Mouse (Mus musculus): Measurements from ENCODE around the gene Sun1. TPM values are rescaled to one million over a fixed set of nuclear protein-coding genes. Genes with fewer than 3 reads are reported as not detected.

Gene Sun1
- polyA plus RNA-seq, 1 experiment, result 21.8 TPM

DNA sequence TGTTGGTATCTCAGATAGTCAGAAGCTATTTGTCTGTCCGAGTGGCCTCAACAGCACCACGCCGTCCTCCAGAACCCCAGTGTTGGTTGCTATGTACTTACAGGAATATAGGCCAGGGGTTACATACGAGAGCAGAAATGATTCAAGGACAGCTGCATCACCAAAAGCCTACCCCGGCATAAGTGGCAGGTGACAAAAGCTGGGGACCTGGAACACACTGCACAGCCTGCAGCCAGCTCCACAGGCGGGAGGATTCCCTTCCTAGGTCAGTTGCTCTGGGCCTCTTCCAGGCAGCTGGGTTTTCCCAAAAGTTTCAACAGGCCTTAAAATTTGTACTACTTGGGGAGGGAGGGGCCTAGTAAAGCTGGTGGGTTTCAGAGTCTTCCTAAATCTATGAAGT is 55.3 kb downstream of the Sun1 start:
- Histone ChIP-seq H3K4me3 (ENCODE audit: insufficient read depth, low read length) (no peak overlapping the region), H3K4me1 (ENCODE audit: control insufficient read depth, insufficient read depth, low read length) (peaks cover 34% of the 10 kb centered on the region), H3K27ac (ENCODE audit: insufficient read depth, low read depth, low read length) (no peak overlapping the region)
- TF ChIP-seq CTCF (IDR thresholded peaks at IDR 0.05; ENCODE audit: low read depth, low read length) (no peak), POLR2A (IDR thresholded peaks at IDR 0.05; ENCODE audit: borderline replicate concordance, low read depth, low read length) (no peak)

DNA sequence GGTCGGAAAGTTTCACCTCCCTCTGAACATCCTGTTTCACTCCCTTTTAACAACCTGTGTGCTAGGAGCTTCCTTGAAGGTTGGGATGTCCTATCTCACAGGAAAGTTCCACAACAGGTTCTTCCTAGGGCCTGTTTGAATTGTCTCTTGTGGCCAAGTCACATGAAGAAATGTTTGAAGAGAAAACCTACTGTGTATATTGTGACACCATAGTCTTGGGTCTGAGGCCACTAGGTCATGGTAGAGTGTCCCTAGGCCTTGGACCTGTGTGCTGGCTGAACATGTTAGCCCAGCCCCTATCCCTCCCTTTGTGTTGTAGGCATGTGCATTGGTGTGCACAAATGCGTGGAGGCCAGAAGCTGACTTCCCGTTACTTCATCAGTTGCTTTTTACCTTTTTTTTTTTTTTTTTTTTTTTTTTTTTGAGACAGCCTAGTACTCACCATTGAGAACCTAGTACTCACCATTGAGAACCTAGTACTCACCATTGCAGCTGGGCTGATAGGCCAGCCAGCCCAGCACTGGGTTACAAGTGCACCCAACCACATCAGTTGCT is 55.9 kb downstream of the Sun1 start:
- TF ChIP-seq POLR2A (IDR thresholded peaks at IDR 0.05; ENCODE audit: borderline replicate concordance, low read depth, low read length) (no peak), CTCF (IDR thresholded peaks at IDR 0.05; ENCODE audit: low read depth, low read length) (no peak)
- Histone ChIP-seq H3K27ac (ENCODE audit: insufficient read depth, low read depth, low read length) (no peak overlapping the region), H3K4me3 (ENCODE audit: insufficient read depth, low read length) (no peak overlapping the region), H3K4me1 (ENCODE audit: control insufficient read depth, insufficient read depth, low read length) (peaks cover 34% of the 10 kb centered on the region)

DNA sequence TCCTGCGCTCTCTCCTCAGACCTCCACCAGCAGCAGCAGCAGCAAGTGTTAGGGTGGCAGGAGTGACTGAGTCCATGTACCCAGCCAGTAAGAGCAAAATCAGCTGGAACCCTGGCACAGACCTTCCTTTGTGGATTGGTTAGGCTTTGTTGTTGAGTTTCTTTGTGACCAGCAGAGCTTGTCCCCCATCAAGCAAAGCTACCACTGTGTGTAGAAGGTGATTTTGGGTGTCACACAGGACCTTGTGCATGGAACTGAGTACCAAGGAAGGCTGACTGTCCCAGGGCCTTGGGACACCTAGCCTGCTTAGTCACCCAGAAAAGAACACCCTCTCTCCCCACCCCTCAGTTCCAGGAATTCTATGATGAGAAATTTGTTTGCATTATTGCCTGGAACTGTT is 56.8 kb downstream of the Sun1 start:
- Histone ChIP-seq H3K4me3 (ENCODE audit: insufficient read depth, low read length) (no peak overlapping the region), H3K27ac (ENCODE audit: insufficient read depth, low read depth, low read length) (no peak overlapping the region), H3K4me1 (ENCODE audit: control insufficient read depth, insufficient read depth, low read length) (peaks cover 30% of the 10 kb centered on the region)
- TF ChIP-seq POLR2A (IDR thresholded peaks at IDR 0.05; ENCODE audit: borderline replicate concordance, low read depth, low read length) (no peak), CTCF (IDR thresholded peaks at IDR 0.05; ENCODE audit: low read depth, low read length) (no peak)

DNA sequence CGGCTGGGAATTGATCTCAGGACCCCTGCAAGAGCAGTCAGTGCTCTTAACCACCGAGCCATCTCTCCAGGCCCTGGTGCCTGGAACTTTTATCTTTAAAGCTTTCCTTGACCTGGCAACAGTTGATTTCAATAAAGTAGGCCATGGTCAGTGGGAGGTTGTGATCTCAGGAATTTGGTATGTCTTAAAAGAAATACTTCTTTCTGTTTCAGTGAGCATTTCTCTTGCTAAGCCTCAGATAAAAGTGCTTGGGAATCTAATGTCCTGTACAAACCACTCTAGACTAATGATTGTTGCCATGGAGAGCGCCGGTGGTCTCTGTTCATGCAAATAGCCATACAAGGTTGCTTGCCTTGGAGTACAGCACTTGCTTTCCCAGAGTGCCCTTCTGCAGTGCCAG is 57.4 kb downstream of the Sun1 start:
- H3K4me1 ChIP-seq (ENCODE audit: control insufficient read depth, insufficient read depth, low read length), result peaks cover 30% of the 10 kb centered on the region
- TF ChIP-seq POLR2A (IDR thresholded peaks at IDR 0.05; ENCODE audit: borderline replicate concordance, low read depth, low read length) (no peak), CTCF (IDR thresholded peaks at IDR 0.05; ENCODE audit: low read depth, low read length) (no peak)
- H3K27ac ChIP-seq (ENCODE audit: insufficient read depth, low read depth, low read length), result no peak overlapping the region
- H3K4me3 ChIP-seq (ENCODE audit: insufficient read depth, low read length), result no peak overlapping the region

DNA sequence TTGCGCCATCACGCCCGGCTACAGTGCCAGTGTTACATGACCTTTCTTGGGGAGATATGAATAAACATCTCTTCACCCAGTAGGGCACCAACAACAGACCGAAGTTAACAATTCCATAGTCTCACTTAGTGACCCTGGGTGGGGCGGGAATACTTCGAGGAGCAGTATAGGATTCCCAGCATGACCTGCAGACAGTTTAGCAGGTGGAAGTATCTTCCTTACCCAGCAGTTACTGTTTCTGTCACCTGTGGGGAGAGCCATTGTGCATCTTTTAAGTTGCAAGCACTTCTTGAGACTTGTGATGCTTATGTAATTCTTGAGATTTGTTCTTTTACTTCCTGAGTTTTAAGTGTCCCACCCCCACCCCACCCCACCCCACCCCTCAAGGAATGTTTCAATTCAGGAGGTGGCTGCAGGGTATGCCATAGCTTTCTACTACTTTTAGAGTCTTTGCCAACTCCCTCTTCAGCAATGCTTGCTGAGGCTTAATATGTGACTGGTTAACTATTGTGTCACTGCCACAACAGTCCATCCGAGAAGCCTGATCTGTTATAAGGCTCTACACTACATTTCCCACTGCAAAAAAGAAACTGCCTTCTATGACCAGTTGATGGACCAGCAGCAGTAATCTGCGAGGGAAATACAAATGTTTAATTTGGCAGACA is 58.1 kb downstream of the Sun1 start:
- Histone ChIP-seq H3K27ac (ENCODE audit: insufficient read depth, low read depth, low read length) (no peak overlapping the region), H3K4me3 (ENCODE audit: insufficient read depth, low read length) (no peak overlapping the region), H3K4me1 (ENCODE audit: control insufficient read depth, insufficient read depth, low read length) (peaks cover 30% of the 10 kb centered on the region)
- TF ChIP-seq CTCF (IDR thresholded peaks at IDR 0.05; ENCODE audit: low read depth, low read length) (no peak), POLR2A (IDR thresholded peaks at IDR 0.05; ENCODE audit: borderline replicate concordance, low read depth, low read length) (no peak)

DNA sequence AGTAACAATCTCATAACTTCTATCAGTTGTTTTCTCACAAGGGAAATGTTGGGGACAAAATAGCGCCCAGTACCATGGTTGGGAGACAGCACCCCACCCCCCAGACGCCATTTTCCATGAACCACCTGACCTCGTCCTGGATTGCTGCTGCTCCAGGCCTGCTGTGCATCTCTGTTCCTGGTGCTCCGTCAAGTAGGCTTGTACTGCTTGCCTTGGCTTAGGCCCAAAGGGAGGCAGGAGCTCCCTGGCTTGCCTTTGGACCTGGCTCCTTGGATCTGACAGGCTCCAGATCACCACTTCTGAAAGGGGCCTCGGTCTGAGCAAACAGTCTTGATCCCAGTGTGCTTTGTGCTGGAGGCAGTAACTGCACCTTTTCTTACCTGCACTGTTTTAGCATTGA is 59.4 kb downstream of the Sun1 start:
- no peak overlapping the region for H3K4me3 ChIP-seq (ENCODE audit: insufficient read depth, low read length)
- no peak overlapping the region for H3K27ac ChIP-seq (ENCODE audit: insufficient read depth, low read depth, low read length)
- peaks cover 20% of the 10 kb centered on the region for H3K4me1 ChIP-seq (ENCODE audit: control insufficient read depth, insufficient read depth, low read length)
- no peak for TF ChIP-seq CTCF (IDR thresholded peaks at IDR 0.05; ENCODE audit: low read depth, low read length)
- no peak for TF ChIP-seq POLR2A (IDR thresholded peaks at IDR 0.05; ENCODE audit: borderline replicate concordance, low read depth, low read length)

DNA sequence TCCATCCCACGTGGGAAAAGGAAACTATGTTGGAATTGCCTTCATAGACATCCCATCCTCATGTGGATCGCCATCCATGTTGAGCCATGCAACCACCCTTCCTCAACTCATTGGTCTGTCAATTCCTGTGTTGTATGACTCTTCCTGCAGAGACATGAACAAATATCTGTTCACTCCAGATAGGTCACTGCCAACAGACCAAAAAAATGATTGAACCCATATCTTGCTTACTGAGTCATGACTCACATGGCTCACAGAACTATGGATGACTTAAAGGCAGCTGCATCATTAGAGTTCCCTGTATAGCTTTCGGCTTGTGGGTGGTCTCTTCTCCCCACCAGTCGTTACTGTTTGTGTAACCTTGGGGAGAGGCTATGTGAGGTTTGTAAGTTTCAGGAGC is 61.0 kb downstream of the Sun1 start:
- no peak overlapping the region for H3K4me3 ChIP-seq (ENCODE audit: insufficient read depth, low read length)
- H3K27ac ChIP-seq (ENCODE audit: insufficient read depth, low read depth, low read length), result no peak overlapping the region
- H3K4me1 ChIP-seq (ENCODE audit: control insufficient read depth, insufficient read depth, low read length), result peaks cover 9% of the 10 kb centered on the region
- TF ChIP-seq CTCF (IDR thresholded peaks at IDR 0.05; ENCODE audit: low read depth, low read length) (no peak), POLR2A (IDR thresholded peaks at IDR 0.05; ENCODE audit: borderline replicate concordance, low read depth, low read length) (no peak)

DNA sequence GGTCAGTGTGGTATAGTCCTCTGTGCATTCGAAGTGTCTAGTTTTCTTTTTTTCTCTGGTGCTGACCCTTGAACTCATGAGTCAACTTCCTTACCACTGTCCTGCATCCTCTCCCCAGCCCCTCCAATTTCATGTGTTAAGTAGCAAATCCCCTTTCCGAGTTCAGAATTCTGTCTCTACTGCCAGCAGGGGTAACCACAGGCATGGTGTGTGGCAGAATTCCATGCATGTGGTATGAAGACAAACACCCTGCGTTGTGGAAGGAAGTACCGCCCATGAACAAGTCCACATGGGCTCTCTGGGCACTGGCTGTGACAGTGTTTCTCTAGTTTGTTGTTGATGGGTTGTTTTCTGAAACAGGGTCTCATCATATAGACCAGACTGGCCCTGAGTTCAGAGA is 67.2 kb downstream of the Sun1 start:
- Histone ChIP-seq H3K27ac (ENCODE audit: insufficient read depth, low read depth, low read length) (no peak overlapping the region), H3K4me1 (ENCODE audit: control insufficient read depth, insufficient read depth, low read length) (no peaks in the 10 kb centered on the region), H3K4me3 (ENCODE audit: insufficient read depth, low read length) (no peak overlapping the region)
- TF ChIP-seq CTCF (IDR thresholded peaks at IDR 0.05; ENCODE audit: low read depth, low read length) (no peak), POLR2A (IDR thresholded peaks at IDR 0.05; ENCODE audit: borderline replicate concordance, low read depth, low read length) (no peak)

DNA sequence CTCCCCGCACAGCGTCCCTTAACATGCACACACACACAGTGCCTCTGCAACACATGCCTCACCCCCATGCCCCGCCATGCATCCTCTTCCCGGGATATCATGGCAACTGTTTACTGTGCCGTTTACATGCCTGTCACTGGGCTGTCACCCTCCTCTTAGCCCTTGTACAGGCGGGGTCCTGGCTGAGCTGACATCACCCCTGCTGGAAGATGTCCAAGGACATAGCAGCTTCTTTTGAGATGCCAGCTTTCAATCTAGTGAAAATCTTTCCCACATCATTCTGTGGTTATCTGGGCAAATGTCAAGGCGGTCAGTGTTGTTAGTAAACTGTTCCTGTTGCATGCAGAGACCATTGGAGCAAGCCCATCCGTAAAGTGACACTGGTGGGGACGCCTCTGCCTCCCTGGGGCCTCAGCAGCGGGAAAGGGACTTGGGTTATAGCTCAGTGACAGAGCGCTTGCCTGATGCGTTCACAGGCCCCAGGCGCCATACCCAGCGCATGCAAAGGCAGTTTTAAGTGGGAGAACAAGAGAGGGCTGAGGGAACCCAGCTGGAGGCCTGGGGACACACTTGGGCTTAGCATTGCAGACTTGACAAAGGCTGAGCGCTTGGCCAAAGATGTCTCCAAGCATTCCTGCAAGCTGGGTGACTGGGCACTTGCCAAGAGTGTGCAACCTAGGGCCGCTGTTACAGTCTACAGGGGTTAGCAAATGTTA is 70.5 kb downstream of the Sun1 start:
- TF ChIP-seq POLR2A (IDR thresholded peaks at IDR 0.05; ENCODE audit: borderline replicate concordance, low read depth, low read length) (no peak), CTCF (IDR thresholded peaks at IDR 0.05; ENCODE audit: low read depth, low read length) (no peak)
- Histone ChIP-seq H3K4me1 (ENCODE audit: control insufficient read depth, insufficient read depth, low read length) (no peaks in the 10 kb centered on the region), H3K27ac (ENCODE audit: insufficient read depth, low read depth, low read length) (no peak overlapping the region), H3K4me3 (ENCODE audit: insufficient read depth, low read length) (no peak overlapping the region)

DNA sequence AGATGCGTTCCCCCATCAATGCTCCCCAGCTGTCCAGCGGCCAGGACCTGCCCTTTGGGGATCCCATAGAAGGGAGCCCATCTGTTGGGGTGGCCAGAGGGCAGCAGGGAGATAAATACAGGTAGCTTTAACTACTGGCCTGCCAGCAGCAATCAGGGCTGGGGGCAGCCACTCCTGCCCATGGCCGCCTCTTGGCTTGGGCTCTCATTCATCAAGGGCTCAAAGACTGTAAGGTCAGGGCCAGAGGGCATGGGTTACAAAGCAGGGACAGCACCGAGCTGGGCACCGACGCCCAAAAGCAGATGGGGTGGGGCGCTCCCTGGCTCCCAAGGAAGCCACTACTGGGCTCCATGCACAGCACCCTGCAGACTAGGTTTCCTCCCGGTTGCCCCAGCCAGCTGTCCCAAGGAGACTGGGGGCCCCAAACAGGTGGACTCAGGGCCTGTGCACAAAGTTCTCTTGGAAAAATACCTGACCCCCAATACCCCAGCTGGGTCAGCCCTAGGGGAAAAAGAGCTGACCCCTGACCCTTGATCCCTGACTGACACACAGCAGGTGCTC is 71.6 kb downstream of the Sun1 start:
- TF ChIP-seq CTCF (IDR thresholded peaks at IDR 0.05; ENCODE audit: low read depth, low read length) (no peak), POLR2A (IDR thresholded peaks at IDR 0.05; ENCODE audit: borderline replicate concordance, low read depth, low read length) (no peak)
- H3K27ac ChIP-seq (ENCODE audit: insufficient read depth, low read depth, low read length), result no peak overlapping the region
- H3K4me1 ChIP-seq (ENCODE audit: control insufficient read depth, insufficient read depth, low read length), result no peaks in the 10 kb centered on the region
- H3K4me3 ChIP-seq (ENCODE audit: insufficient read depth, low read length), result no peak overlapping the region
